Comparison of ENCODE assay signal across 11 mouse cellular contexts in genomic region chr11:8639007-8639718, GRCm38 (mm10). TPM values are rescaled to one million over a fixed set of nuclear protein-coding genes. Genes with fewer than 3 reads are reported as not detected.
DNase-seq lines count a peak whose midpoint lies in the region; ATAC-seq and TF ChIP-seq lines count a peak whose summit lies in the region.
"Had no signal": no experiment of that assay in that cellular context is flagged by ENCODE, and none has a peak within 500 bp of the region (broad histone marks: within the 10 kb centered on the region; RNA-seq: fewer than 3 reads in every experiment).

No protein-coding gene starts in this region.

- no peaks in the 10 kb centered on the region for H3K9me3 ChIP-seq in embryonic facial prominence, embryonic 13.5 days
- no peaks in the 10 kb centered on the region for H3K9me3 ChIP-seq in embryonic facial prominence, embryonic 10.5 days
- no peaks in the 10 kb centered on the region for H3K9me3 ChIP-seq in kidney, embryonic 15.5 days (replicated peaks)
- no peaks in the 10 kb centered on the region for H3K9me3 ChIP-seq in midbrain, embryonic 16.5 days (replicated peaks; ENCODE audit: control insufficient read depth, low read length, poor library complexity, severe bottlenecking)
- H3K9me3 ChIP-seq: embryonic facial prominence, embryonic 15.5 days; lung, embryonic 15.5 days had no signal

- TF ChIP-seq CTCF in kidney, adult 2 months (conservative IDR thresholded peaks at IDR 0.05; ENCODE audit: insufficient read depth, insufficient read length, low read depth, low read length) = no peak
- no peak for TF ChIP-seq CTCF in brain, embryonic 14.5 days (IDR thresholded peaks at IDR 0.05; ENCODE audit: borderline replicate concordance, extremely low read depth, insufficient read depth, insufficient read length)

- no peak overlapping the region for H3K9ac ChIP-seq in embryonic facial prominence, embryonic 13.5 days
- no peak overlapping the region for H3K9ac ChIP-seq in kidney, embryonic 15.5 days
- H3K9ac ChIP-seq in midbrain, embryonic 16.5 days (ENCODE audit: low read depth, low read length) = no peak overlapping the region
- H3K9ac ChIP-seq: embryonic facial prominence, embryonic 15.5 days; lung, embryonic 15.5 days had no signal

- TF ChIP-seq POLR2A in kidney, adult 2 months (IDR thresholded peaks at IDR 0.05; ENCODE audit: low read depth, low read length) = no peak
- TF ChIP-seq POLR2A in brain, embryonic 14.5 days (IDR thresholded peaks at IDR 0.05; ENCODE audit: borderline replicate concordance, extremely low read depth, insufficient read depth, insufficient read length, poor library complexity, severe bottlenecking) = no peak

- 0 out of 2 replicates have a peak overlapping the region, but pooled peaks have one; percentile 28 for H3K27ac ChIP-seq in embryonic facial prominence, embryonic 13.5 days
- no peak overlapping the region for H3K27ac ChIP-seq in embryonic facial prominence, embryonic 10.5 days (replicated peaks)
- H3K27ac ChIP-seq in kidney, adult 2 months (ENCODE audit: insufficient read depth, low read depth, low read length) = peak overlapping the region; percentile 66; the same call in 1 of the 2 replicates
- H3K27ac ChIP-seq in kidney, embryonic 15.5 days = no peak overlapping the region
- no peak overlapping the region for H3K27ac ChIP-seq in midbrain, embryonic 16.5 days (ENCODE audit: low read length)
- H3K27ac ChIP-seq: embryonic facial prominence, embryonic 15.5 days had no signal

- DNase-seq in embryonic facial prominence, embryonic 10.5 days (ENCODE audit: low spot score) = no peak
- no peak for DNase-seq in kidney, adult 2 months
- DNase-seq in 416B (ENCODE audit: low read depth) = peak; percentile 26
- peak; percentile 52 for DNase-seq in brain, embryonic 14.5 days (ENCODE audit: low read depth)
- DNase-seq in thymus, adult 18-20 months = no peak
- DNase-seq: cerebellum, adult 8-10 months had no signal

- no peak overlapping the region for H3K4me2 ChIP-seq in embryonic facial prominence, embryonic 13.5 days
- H3K4me2 ChIP-seq in kidney, embryonic 15.5 days = no peak overlapping the region
- no peak overlapping the region for H3K4me2 ChIP-seq in midbrain, embryonic 16.5 days (ENCODE audit: low read length)
- H3K4me2 ChIP-seq: embryonic facial prominence, embryonic 15.5 days; lung, embryonic 15.5 days had no signal

- H3K4me1 ChIP-seq in embryonic facial prominence, embryonic 13.5 days = peaks cover 42% of the 10 kb centered on the region
- peaks cover 42% of the 10 kb centered on the region for H3K4me1 ChIP-seq in embryonic facial prominence, embryonic 10.5 days
- peaks cover 42% of the 10 kb centered on the region for H3K4me1 ChIP-seq in kidney, adult 2 months (ENCODE audit: control insufficient read depth, insufficient read depth, low read length)
- peaks cover 67% of the 10 kb centered on the region for H3K4me1 ChIP-seq in kidney, embryonic 15.5 days
- H3K4me1 ChIP-seq in midbrain, embryonic 16.5 days (ENCODE audit: control insufficient read depth, insufficient read depth, low read length) = no peaks in the 10 kb centered on the region

- H3K27me3 ChIP-seq in embryonic facial prominence, embryonic 13.5 days = no peaks in the 10 kb centered on the region
- H3K27me3 ChIP-seq in embryonic facial prominence, embryonic 10.5 days (replicated peaks; ENCODE audit: low read depth, poor library complexity, severe bottlenecking) = no peaks in the 10 kb centered on the region
- no peaks in the 10 kb centered on the region for H3K27me3 ChIP-seq in kidney, adult 2 months (replicated peaks; ENCODE audit: control insufficient read depth, insufficient read depth, low read length)
- no peaks in the 10 kb centered on the region for H3K27me3 ChIP-seq in kidney, embryonic 15.5 days
- no peaks in the 10 kb centered on the region for H3K27me3 ChIP-seq in midbrain, embryonic 16.5 days (ENCODE audit: control insufficient read depth, insufficient read depth, low read depth, low read length)
- H3K27me3 ChIP-seq: embryonic facial prominence, embryonic 15.5 days; lung, embryonic 15.5 days had no signal

- ATAC-seq in embryonic facial prominence, embryonic 13.5 days (ENCODE audit: insufficient number of reproducible peaks, insufficient read depth, low FRiP score, low TSS enrichment, low read depth) = no peak
- ATAC-seq in kidney, embryonic 15.5 days (replicated peaks; ENCODE audit: low FRiP score) = no peak
- no peak for ATAC-seq in midbrain, embryonic 16.5 days

- no peak overlapping the region for H3K4me3 ChIP-seq in embryonic facial prominence, embryonic 13.5 days
- no peak overlapping the region for H3K4me3 ChIP-seq in embryonic facial prominence, embryonic 10.5 days
- no peak overlapping the region for H3K4me3 ChIP-seq in kidney, adult 2 months (ENCODE audit: insufficient read depth, low read depth, low read length)
- no peak overlapping the region for H3K4me3 ChIP-seq in kidney, embryonic 15.5 days (replicated peaks)
- no peak overlapping the region for H3K4me3 ChIP-seq in midbrain, embryonic 16.5 days (ENCODE audit: low read depth, low read length)
- H3K4me3 ChIP-seq: embryonic facial prominence, embryonic 15.5 days; lung, embryonic 15.5 days had no signal

- H3K36me3 ChIP-seq in embryonic facial prominence, embryonic 13.5 days = no peaks in the 10 kb centered on the region
- peaks cover 3% of the 10 kb centered on the region; the same call in 1 of the 2 replicates for H3K36me3 ChIP-seq in embryonic facial prominence, embryonic 10.5 days (replicated peaks)
- no peaks in the 10 kb centered on the region; the same call in 1 of the 2 replicates for H3K36me3 ChIP-seq in kidney, adult 2 months (ENCODE audit: control insufficient read depth, insufficient read depth, low read length)
- H3K36me3 ChIP-seq in kidney, embryonic 15.5 days = no peaks in the 10 kb centered on the region
- no peaks in the 10 kb centered on the region for H3K36me3 ChIP-seq in midbrain, embryonic 16.5 days (ENCODE audit: control insufficient read depth, insufficient read depth, low read length)
- H3K36me3 ChIP-seq: embryonic facial prominence, embryonic 15.5 days; lung, embryonic 15.5 days had no signal

- WGBS in embryonic facial prominence, embryonic 13.5 days = 89% methylated on average over 6 of the region's 6 CpGs
- 89% methylated on average over 6 of the region's 6 CpGs for WGBS in embryonic facial prominence, embryonic 10.5 days
- WGBS in kidney, adult 2 months = 78% methylated on average over 6 of the region's 6 CpGs
- 86% methylated on average over 6 of the region's 6 CpGs for WGBS in kidney, embryonic 15.5 days
- WGBS in midbrain, embryonic 16.5 days = 96% methylated on average over 6 of the region's 6 CpGs

RNA-seq across cellular contexts. Expression of gene Tns3, which starts 25.2 kb away (rescaled TPM):
- 35.0 and 35.5 TPM in 2 replicates for polyA plus RNA-seq in embryonic facial prominence, embryonic 13.5 days (2015; fragmentation: Nextera tagmentation; extraction: Ambion mirVana)
- 20.2 and 23.4 TPM in 2 replicates for polyA plus RNA-seq in embryonic facial prominence, embryonic 10.5 days (2016; fragmentation: Nextera tagmentation; extraction: Ambion mirVana)
- 63.7 and 70.5 TPM in 2 replicates for polyA plus RNA-seq in kidney, adult 2 months (2012; rRNA removed)
- 25.7 and 27.7 TPM in 2 replicates for polyA plus RNA-seq in kidney, embryonic 15.5 days (2015; fragmentation: Nextera tagmentation; extraction: Ambion mirVana)
- polyA plus RNA-seq in brain, embryonic 14.5 days (2012; rRNA removed) = 7.3 and 12.1 TPM in 2 replicates
- 5.3 TPM in 2 replicates for polyA plus RNA-seq in midbrain, embryonic 16.5 days (2015; fragmentation: Nextera tagmentation; extraction: Ambion mirVana)

Comparison
In these comparisons a context has a peak if more than half of its experiments do, and no peak if none do; other contexts are left out.
1. H3K27ac ChIP-seq: peak in embryonic facial prominence, embryonic 13.5 days (single experiment) and kidney, adult 2 months (single experiment); none in embryonic facial prominence, embryonic 10.5 days (single experiment), kidney, embryonic 15.5 days (single experiment) and midbrain, embryonic 16.5 days (single experiment).
2. DNase-seq: peak in 416B (single experiment) and brain, embryonic 14.5 days (single experiment); none in embryonic facial prominence, embryonic 10.5 days (single experiment), kidney, adult 2 months (single experiment) and thymus, adult 18-20 months (0 of 2).